ENCODE assay signal across 1 mouse cellular context in genomic region chr11:53820516-53821170, GRCm38 (mm10).
TF ChIP-seq lines count a peak whose summit lies in the region.

No protein-coding gene starts in this region.

TF ChIP-seq in MEL, 35 proteins besides CTCF, POLR2A, EP300 and RAD21 (continued from another document):
- TF ChIP-seq E2F4 (IDR thresholded peaks at IDR 0.05; ENCODE audit: borderline replicate concordance, low read depth, low read length) (no peak), POLR2AphosphoS2 (IDR thresholded peaks at IDR 0.05; ENCODE audit: low read length) (no peak), NELFE (IDR thresholded peaks at IDR 0.05; ENCODE audit: low read depth, low read length) (no peak), ETS1 (IDR thresholded peaks at IDR 0.05; ENCODE audit: low read depth, low read length) (no peak), HCFC1 (IDR thresholded peaks at IDR 0.05; ENCODE audit: low read depth, low read length) (no peak), CHD2 (IDR thresholded peaks at IDR 0.05; ENCODE audit: low read length) (no peak), BHLHE40 (IDR thresholded peaks at IDR 0.05; ENCODE audit: borderline replicate concordance, low read depth, low read length) (no peak), SIN3A (IDR thresholded peaks at IDR 0.05; ENCODE audit: low read length) (no peak), ZMIZ1 (IDR thresholded peaks at IDR 0.05; ENCODE audit: low read depth, low read length) (no peak), ELF1 (IDR thresholded peaks at IDR 0.05; ENCODE audit: low read depth, low read length) (no peak)
